Mouse (Mus musculus): Measurements from ENCODE around the gene Aldh18a1.

GRCm38 (mm10) chr19:40595231-40595630, 7.0 kb upstream of the Aldh18a1 start:
- TF ChIP-seq POLR2A (IDR thresholded peaks at IDR 0.05; ENCODE audit: borderline replicate concordance, control insufficient read depth, low read depth, low read length) (no peak), CTCF (IDR thresholded peaks at IDR 0.05; ENCODE audit: control insufficient read depth, insufficient read depth, low read length) (no peak)
